Mouse (Mus musculus) effector memory CD4-positive, alpha-beta T cell, adult 5 months (primary cell): ENCODE results near the gene Strn. TPM values are rescaled to one million over a fixed set of nuclear protein-coding genes. Genes with fewer than 3 reads are reported as not detected.

Experiments
- polyA plus RNA-seq: library from polyadenylated mRNA; unstranded; fragments of 100-300 nt; shearing (Covaris generic); gene quantifications from one replicate; pipeline ENCODE4 v1.2.1, GENCODE M21; 2017

The Strn gene
- 17.6 TPM for polyA plus RNA-seq

GRCm38 (mm10) chr17:78737096-78737495 lies at the start of gene Strn:
Gene Strn, minus strand, starts transcription at chr17:78737196.

Other genes with a start within 250 kb of the Strn start
- gene Vit, start 229.1 kb downstream of the Strn start, polyA plus RNA-seq = not detected
- 23.3 TPM for gene Heatr5b, start 98.2 kb upstream of the Strn start, polyA plus RNA-seq
- 43.9 TPM for gene Gpatch11, start 98.4 kb upstream of the Strn start, polyA plus RNA-seq
- gene Eif2ak2, start 145.4 kb upstream of the Strn start, polyA plus RNA-seq = 5.5 TPM
- not detected for gene Sult6b1, start 169.8 kb upstream of the Strn start, polyA plus RNA-seq
- gene Cebpzos, start 179.3 kb upstream of the Strn start, polyA plus RNA-seq = 22.1 TPM
- 110 TPM for gene Cebpz, start 199.9 kb upstream of the Strn start, polyA plus RNA-seq
- 25.0 TPM for gene Ndufaf7, start 199.9 kb upstream of the Strn start, polyA plus RNA-seq